Mouse (Mus musculus): ENCODE data around the gene Car3.

Car3 gene

GRCm38 (mm10) chr3:14877251-14877909 lies 14.1 kb downstream of the Car3 start:
- DNase-seq: no peak

GRCm38 (mm10) chr3:14878749-14879223 lies 15.5 kb downstream of the Car3 start:
- no peak for DNase-seq

- DNase-seq: no peak
These were observed 16.0 kb downstream of the Car3 start for GRCm38 (mm10) chr3:14879293-14879692.

- DNase-seq: no peak
These were observed 17.0 kb downstream of the Car3 start for GRCm38 (mm10) chr3:14880277-14880676.

- no peak for DNase-seq
These were observed 18.7 kb downstream of the Car3 start for GRCm38 (mm10) chr3:14882005-14882404.

- DNase-seq: no peak
These were observed 19.4 kb downstream of the Car3 start for GRCm38 (mm10) chr3:14882756-14883155.

GRCm38 (mm10) chr3:14884826-14885225 lies 21.5 kb downstream of the Car3 start:
- no peak for DNase-seq

- DNase-seq: peak; percentile 72
These were observed 23.1 kb downstream of the Car3 start, which contains the start of gene Car2 for GRCm38 (mm10) chr3:14886102-14887098. Car2 (plus strand) TSS chr3:14886273.

GRCm38 (mm10) chr3:14887134-14887666 lies 23.9 kb downstream of the Car3 start:
- peak; percentile 10 for DNase-seq

- no peak for DNase-seq
These were observed 24.5 kb downstream of the Car3 start for GRCm38 (mm10) chr3:14887686-14888295.

- DNase-seq: no peak
These were observed 25.2 kb downstream of the Car3 start for GRCm38 (mm10) chr3:14888549-14888948.

- DNase-seq: no peak
These were observed 25.8 kb downstream of the Car3 start for GRCm38 (mm10) chr3:14889085-14889484.

- DNase-seq: no peak
These were observed 26.6 kb downstream of the Car3 start for GRCm38 (mm10) chr3:14889716-14890409.

- no peak for DNase-seq
These were observed 29.7 kb downstream of the Car3 start for GRCm38 (mm10) chr3:14892991-14893390.

- no peak for DNase-seq
These were observed 30.4 kb downstream of the Car3 start for GRCm38 (mm10) chr3:14893700-14894099.

- no peak for DNase-seq
These were observed 32.0 kb downstream of the Car3 start for GRCm38 (mm10) chr3:14895333-14895732.

- no peak for DNase-seq
These were observed 34.5 kb downstream of the Car3 start for GRCm38 (mm10) chr3:14897770-14898169.

- no peak for DNase-seq
These were observed 40.1 kb downstream of the Car3 start for GRCm38 (mm10) chr3:14903380-14903779.

GRCm38 (mm10) chr3:14904165-14904564 lies 40.9 kb downstream of the Car3 start:
- no peak for DNase-seq

GRCm38 (mm10) chr3:14907271-14907670 lies 44.0 kb downstream of the Car3 start:
- no peak for DNase-seq

GRCm38 (mm10) chr3:14911992-14912582 lies 48.8 kb downstream of the Car3 start:
- DNase-seq: no peak

GRCm38 (mm10) chr3:14913774-14914173 lies 50.5 kb downstream of the Car3 start:
- no peak for DNase-seq

All from thymus, postnatal 14 days (tissue).